Mouse (Mus musculus): Measurements from ENCODE around the gene Ankrd16. TPM values are rescaled to one million over a fixed set of nuclear protein-coding genes. Genes with fewer than 3 reads are reported as not detected.

Ankrd16 gene
- total RNA-seq, 2 experiments from 2014 or later = 9.3 to 64.8 TPM

DNA sequence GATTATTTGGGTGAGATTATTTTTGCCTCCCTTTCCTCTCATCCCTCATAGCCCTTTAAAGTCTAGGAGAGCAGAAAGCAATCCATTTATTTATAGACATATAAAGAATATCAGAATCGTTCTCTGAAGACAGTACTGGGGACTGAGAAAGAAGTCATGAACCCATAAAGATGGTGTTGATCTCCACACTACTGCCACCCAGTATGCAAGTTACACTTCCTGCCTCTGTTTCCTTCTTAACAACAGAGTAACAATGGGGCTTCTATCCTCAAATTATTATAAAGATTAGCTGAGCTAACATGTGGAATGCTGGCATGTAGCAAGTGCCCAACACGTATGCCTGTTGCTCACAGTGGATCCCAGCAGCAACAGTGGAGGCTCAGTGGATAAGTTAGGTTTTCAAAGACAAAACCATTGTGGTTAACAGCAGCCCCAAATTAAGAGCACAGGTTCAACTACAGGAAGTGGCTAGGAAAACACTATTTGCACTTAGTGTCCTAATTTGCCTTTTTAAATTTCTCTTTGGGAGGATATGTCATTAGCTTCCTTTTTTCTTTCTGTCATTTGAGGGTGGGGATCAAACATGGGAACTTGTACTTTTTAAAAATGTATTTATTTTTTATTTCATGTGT is 23.7 kb downstream of the Ankrd16 start:
- no peak for ATAC-seq (replicated peaks; ENCODE audit: low FRiP score, low TSS enrichment, poor library complexity, severe bottlenecking)

Other genes with a start within 250 kb of the Ankrd16 start
- gene Pfkfb3, start 223.8 kb upstream of the Ankrd16 start, total RNA-seq (2014; fragmentation: Nextera tagmentation) = 5.4 and 7.9 TPM in 2 replicates
- gene Pfkfb3, start 223.8 kb upstream of the Ankrd16 start, total RNA-seq (2017) = 6.2 and 12.1 TPM in 2 replicates
- gene Rbm17, start 173.7 kb upstream of the Ankrd16 start, total RNA-seq (2014; fragmentation: Nextera tagmentation) = 185 and 214 TPM in 2 replicates
- 167 and 217 TPM in 2 replicates for gene Rbm17, start 173.7 kb upstream of the Ankrd16 start, total RNA-seq (2017)
- not detected in 2 replicates for gene Gm17490, start 151.6 kb upstream of the Ankrd16 start, total RNA-seq (2014; fragmentation: Nextera tagmentation)
- not detected in 2 replicates for gene Gm17490, start 151.6 kb upstream of the Ankrd16 start, total RNA-seq (2017)
- 0.17 TPM in 1 of 2 replicates, not detected in the other for gene Il2ra, start 135.1 kb upstream of the Ankrd16 start, total RNA-seq (2014; fragmentation: Nextera tagmentation)
- not detected in 2 replicates for gene Il2ra, start 135.1 kb upstream of the Ankrd16 start, total RNA-seq (2017)
- gene Il15ra, start 72.6 kb upstream of the Ankrd16 start, total RNA-seq (2014; fragmentation: Nextera tagmentation) = 10.7 and 12.3 TPM in 2 replicates
- 9.4 and 12.0 TPM in 2 replicates for gene Il15ra, start 72.6 kb upstream of the Ankrd16 start, total RNA-seq (2017)
- 37.2 and 38.6 TPM in 2 replicates for gene Fbh1, start 294 bp upstream of the Ankrd16 start, total RNA-seq (2014; fragmentation: Nextera tagmentation)
- 37.9 and 94.2 TPM in 2 replicates for gene Fbh1, start 294 bp upstream of the Ankrd16 start, total RNA-seq (2017)

Data from megakaryocyte-erythroid progenitor cell, adult 5-6 weeks (primary cell).